Mouse (Mus musculus): ENCODE results near the gene Smdt1.

Smdt1 gene

GRCm38 (mm10) chr15:82342543-82342935, 3.8 kb downstream of the Smdt1 start:
- no peak for DNase-seq (ENCODE audit: inconsistent age in 2 of 2, low spot score in 1 of 2)

- DNase-seq (ENCODE audit: inconsistent age in 2 of 2, low spot score in 1 of 2) = peak in 1 of 2 experiments; percentile 37
Measured at GRCm38 (mm10) chr15:82343368-82344287, 4.9 kb downstream of the Smdt1 start.

- DNase-seq (ENCODE audit: inconsistent age in 2 of 2, low spot score in 1 of 2) = peak in 1 of 2 experiments; percentile 38
Measured at GRCm38 (mm10) chr15:82344971-82345370, 6.2 kb downstream of the Smdt1 start.

- DNase-seq (ENCODE audit: inconsistent age in 2 of 2, low spot score in 1 of 2) = peak; percentile 98 to 99
Measured at GRCm38 (mm10) chr15:82345820-82346470, 7.2 kb downstream of the Smdt1 start.

- DNase-seq (ENCODE audit: inconsistent age in 2 of 2, low spot score in 1 of 2) = peak in 1 of 2 experiments; percentile 66
Measured at GRCm38 (mm10) chr15:82346580-82347302, 8.0 kb downstream of the Smdt1 start.

GRCm38 (mm10) chr15:82347303-82347676, 8.5 kb downstream of the Smdt1 start:
- no peak for DNase-seq (ENCODE audit: inconsistent age in 2 of 2, low spot score in 1 of 2)

- peak in 1 of 2 experiments; percentile 51 for DNase-seq (ENCODE audit: inconsistent age in 2 of 2, low spot score in 1 of 2)
Measured at GRCm38 (mm10) chr15:82347852-82348251, 9.1 kb downstream of the Smdt1 start.

- DNase-seq (ENCODE audit: inconsistent age in 2 of 2, low spot score in 1 of 2) = peak; percentile 9 to 52
Measured at GRCm38 (mm10) chr15:82348258-82348998, 9.7 kb downstream of the Smdt1 start.

GRCm38 (mm10) chr15:82348999-82349341, 10.2 kb downstream of the Smdt1 start:
- no peak for DNase-seq (ENCODE audit: inconsistent age in 2 of 2, low spot score in 1 of 2)

GRCm38 (mm10) chr15:82350349-82350748, 11.6 kb downstream of the Smdt1 start:
- DNase-seq (ENCODE audit: inconsistent age in 2 of 2, low spot score in 1 of 2) = peak in 1 of 2 experiments; percentile 5

- peak; percentile 22 to 60 for DNase-seq (ENCODE audit: inconsistent age in 2 of 2, low spot score in 1 of 2)
Measured at GRCm38 (mm10) chr15:82351480-82351879, 12.7 kb downstream of the Smdt1 start.

GRCm38 (mm10) chr15:82353078-82353744, 14.5 kb downstream of the Smdt1 start:
- peak in 1 of 2 experiments; percentile 85 for DNase-seq (ENCODE audit: inconsistent age in 2 of 2, low spot score in 1 of 2)

GRCm38 (mm10) chr15:82353745-82354113, 15.0 kb downstream of the Smdt1 start:
- no peak for DNase-seq (ENCODE audit: inconsistent age in 2 of 2, low spot score in 1 of 2)

- peak; percentile 98 for DNase-seq (ENCODE audit: inconsistent age in 2 of 2, low spot score in 1 of 2)
Measured at GRCm38 (mm10) chr15:82354126-82354945, 15.6 kb downstream of the Smdt1 start, which contains the start of gene Ndufa6. TSS of gene Ndufa6 (minus strand) at chr15:82354322.

- no peak for DNase-seq (ENCODE audit: inconsistent age in 2 of 2, low spot score in 1 of 2)
Measured at GRCm38 (mm10) chr15:82358431-82359260, 19.9 kb downstream of the Smdt1 start.

- peak; percentile 15 to 52 for DNase-seq (ENCODE audit: inconsistent age in 2 of 2, low spot score in 1 of 2)
Measured at GRCm38 (mm10) chr15:82361459-82362018, 22.8 kb downstream of the Smdt1 start.

GRCm38 (mm10) chr15:82362234-82362633, 23.5 kb downstream of the Smdt1 start:
- DNase-seq (ENCODE audit: inconsistent age in 2 of 2, low spot score in 1 of 2) = peak; percentile 31 to 59

GRCm38 (mm10) chr15:82363801-82364200, 25.0 kb downstream of the Smdt1 start:
- DNase-seq (ENCODE audit: inconsistent age in 2 of 2, low spot score in 1 of 2) = peak in 1 of 2 experiments; percentile 14
